Mouse (Mus musculus): ENCODE results near the gene Sox10.

- no peak for TF ChIP-seq CTCF (IDR thresholded peaks at IDR 0.05; ENCODE audit: low read depth)
- TF ChIP-seq EP300 (IDR thresholded peaks at IDR 0.05; ENCODE audit: low read depth): no peak
Observed at GRCm38 (mm10) chr15:79143316-79143715, 21.7 kb downstream of the Sox10 start.
